Mouse (Mus musculus) erythroblast, embryonic 14.5 days (primary cell): ENCODE data around the gene Ephb1.

ENCODE experiments used
- GATA1 ChIP-seq: IDR thresholded peaks from 2 replicates; pipeline ENCODE4 v1.6.1; 2012; ENCODE audit warnings: low read length, inconsistent platforms, mixed read lengths
- TAL1 ChIP-seq: IDR thresholded peaks from 3 replicates; pipeline ENCODE4 v1.6.1; 2012; ENCODE audit warnings: low read length, inconsistent platforms, mixed read lengths

GRCm38 (mm10) chr9:102345474-102345873 is 9.0 kb downstream of the Ephb1 start:
- TF ChIP-seq GATA1 = no peak
- TF ChIP-seq TAL1 = no peak
